Mouse (Mus musculus) spleen, adult 2 months (tissue): Measurements from ENCODE around the gene Plekhd1. TPM values are rescaled to one million over a fixed set of nuclear protein-coding genes. Genes with fewer than 3 reads are reported as not detected.

Experiments
- DNase-seq, 2 experiments: peaks; one replicate each; pipeline versions ENCODE4 v3.0.0 to v3.0.0-alpha.2; 2012 to 2021; ENCODE audit warnings: low spot score in 2 of 2, low read depth in 1 of 2
- H3K27ac ChIP-seq: fragments of 200-500 bp; 2 replicates; pipeline ENCODE4 v1.5.1; 2012; ENCODE audit warnings: low read length, inconsistent platforms; ENCODE audit not compliant: insufficient read depth
- H3K27me3 ChIP-seq: fragments of 200-500 bp; 2 replicates; pipeline ENCODE4 v1.6.1; 2012; ENCODE audit warnings: mild to moderate bottlenecking, moderate library complexity, low read length, inconsistent platforms; ENCODE audit not compliant: control insufficient read depth, insufficient read depth
- H3K36me3 ChIP-seq: fragments of 200-500 bp; 2 replicates; pipeline ENCODE4 v1.6.1; 2012; ENCODE audit warnings: mild to moderate bottlenecking, low read length, inconsistent platforms; ENCODE audit not compliant: control insufficient read depth, insufficient read depth
- H3K4me1 ChIP-seq: fragments of 200-500 bp; 2 replicates; pipeline ENCODE4 v1.6.1; 2011; ENCODE audit warnings: inconsistent platforms; ENCODE audit not compliant: control insufficient read depth, insufficient read depth, insufficient read length
- H3K4me3 ChIP-seq: fragments of 200-500 bp; 2 replicates; pipeline ENCODE4 v1.5.1; 2011; ENCODE audit warnings: mild to moderate bottlenecking, inconsistent platforms; ENCODE audit not compliant: insufficient read depth, insufficient read length; ENCODE audit errors: extremely low read depth
- CTCF ChIP-seq: fragments of 200-500 bp; IDR thresholded peaks from 2 replicates; pipeline ENCODE4 v1.5.1; 2011; ENCODE audit warnings: mild to moderate bottlenecking, inconsistent platforms; ENCODE audit not compliant: insufficient read depth, insufficient read length, insufficient replicate concordance; ENCODE audit errors: extremely low read depth
- POLR2A ChIP-seq: fragments of 200-500 bp; IDR thresholded peaks from 2 replicates; pipeline ENCODE4 v1.6.1; 2011; ENCODE audit warnings: low read depth, low read length, inconsistent platforms
- whole genome bisulfite sequencing: fragments of 180-500 bp; shearing (Covaris S2); methylation state at CpG from one replicate; pipeline ENCODE4 v1.1.7; 2018; 5-methylcytosine and 5-hydroxymethylcytosine counted together
- polyA plus RNA-seq: library from polyadenylated mRNA; depleted of rRNA; stranded (reverse); fragments of >200 nt; gene quantifications from 2 replicates; pipeline ENCODE4 v1.2.3, GENCODE M21; 2012

Plekhd1 gene
- polyA plus RNA-seq, 1 experiment: 0.04 TPM

GRCm38 (mm10) chr12:80729758-80730530 is 37.6 kb downstream of the Plekhd1 start:
- no peak overlapping the region for H3K27ac ChIP-seq
- no peaks in the 10 kb centered on the region for H3K4me1 ChIP-seq
- TF ChIP-seq POLR2A: no peak
- no peak for TF ChIP-seq CTCF
- H3K4me3 ChIP-seq: no peak overlapping the region
- H3K27me3 ChIP-seq: no peaks in the 10 kb centered on the region
- no peak for DNase-seq
- WGBS: 75% methylated on average over 12 of the region's 12 CpGs
- no peaks in the 10 kb centered on the region for H3K36me3 ChIP-seq

GRCm38 (mm10) chr12:80730567-80730966 is 38.2 kb downstream of the Plekhd1 start:
- no peak for DNase-seq
- TF ChIP-seq POLR2A (no peak), CTCF (no peak)
- 17% methylated on average over 9 of the region's 9 CpGs for WGBS
- Histone ChIP-seq H3K27ac (no peak overlapping the region), H3K4me3 (no peak overlapping the region), H3K27me3 (no peaks in the 10 kb centered on the region), H3K36me3 (no peaks in the 10 kb centered on the region), H3K4me1 (no peaks in the 10 kb centered on the region)

GRCm38 (mm10) chr12:80734526-80735470 is 42.4 kb downstream of the Plekhd1 start:
- Histone ChIP-seq H3K4me3 (no peak overlapping the region), H3K4me1 (no peaks in the 10 kb centered on the region), H3K36me3 (no peaks in the 10 kb centered on the region), H3K27ac (no peak overlapping the region), H3K27me3 (no peaks in the 10 kb centered on the region)
- no peak for DNase-seq
- 81% methylated on average over 13 of the region's 13 CpGs for WGBS
- TF ChIP-seq POLR2A (no peak), CTCF (no peak)

- no peak overlapping the region for H3K4me3 ChIP-seq
- no peaks in the 10 kb centered on the region for H3K4me1 ChIP-seq
- TF ChIP-seq CTCF (no peak), POLR2A (no peak)
- no peaks in the 10 kb centered on the region; the same call in 1 of the 2 replicates for H3K27me3 ChIP-seq
- H3K36me3 ChIP-seq: no peaks in the 10 kb centered on the region
- no peak overlapping the region for H3K27ac ChIP-seq
- WGBS: 10% methylated on average over 13 of the region's 13 CpGs
- DNase-seq: no peak
Measured at GRCm38 (mm10) chr12:80736464-80737282, 44.3 kb downstream of the Plekhd1 start.

- H3K36me3 ChIP-seq: no peaks in the 10 kb centered on the region
- 74% methylated on average over 5 of the region's 5 CpGs for WGBS
- no peak overlapping the region for H3K27ac ChIP-seq
- no peak overlapping the region for H3K4me3 ChIP-seq
- no peak for DNase-seq
- TF ChIP-seq POLR2A: no peak
- TF ChIP-seq CTCF: no peak
- no peaks in the 10 kb centered on the region for H3K4me1 ChIP-seq
- H3K27me3 ChIP-seq: no peaks in the 10 kb centered on the region; the same call in 1 of the 2 replicates
Measured at GRCm38 (mm10) chr12:80737283-80737600, 44.9 kb downstream of the Plekhd1 start.

- Histone ChIP-seq H3K27ac (no peak overlapping the region), H3K36me3 (no peaks in the 10 kb centered on the region), H3K27me3 (peaks cover 3% of the 10 kb centered on the region; the same call in 1 of the 2 replicates), H3K4me3 (no peak overlapping the region), H3K4me1 (no peaks in the 10 kb centered on the region)
- TF ChIP-seq POLR2A: no peak
- TF ChIP-seq CTCF: peak; percentile 41; the same call in 1 of the 2 replicates
- DNase-seq: peak in 1 of 2 experiments; percentile 21
- 36% methylated on average over 9 of the region's 9 CpGs for WGBS
Measured at GRCm38 (mm10) chr12:80739482-80739881, 47.1 kb downstream of the Plekhd1 start.
